ENCODE assay signal across 16 mouse cellular contexts in genomic region chr9:43225481-43225880, GRCm38 (mm10). TPM values are rescaled to one million over a fixed set of nuclear protein-coding genes. Genes with fewer than 3 reads are reported as not detected.
DNase-seq lines count a peak whose midpoint lies in the region; ATAC-seq and TF ChIP-seq lines count a peak whose summit lies in the region.
"Had no signal": no experiment of that assay in that cellular context is flagged by ENCODE, and none has a peak within 500 bp of the region (broad histone marks: within the 10 kb centered on the region; RNA-seq: fewer than 3 reads in every experiment).

No protein-coding gene starts in this region.

- no peak for TF ChIP-seq CTCF in G1E (IDR thresholded peaks at IDR 0.05; ENCODE audit: low read depth, low read length)
- TF ChIP-seq CTCF in thymus, adult 2 months (IDR thresholded peaks at IDR 0.05; ENCODE audit: borderline replicate concordance, control insufficient read depth, extremely low read depth, insufficient read depth, low read length, poor library complexity), result no peak

- 44% methylated on average over 2 of the region's 2 CpGs for WGBS in heart, embryonic 15.5 days
- WGBS in embryonic facial prominence, embryonic 10.5 days, result 10% methylated on average over 2 of the region's 2 CpGs
- 33% methylated on average over 2 of the region's 2 CpGs for WGBS in limb, embryonic 15.5 days
- WGBS in thymus, adult 2 months, result 83% methylated on average over 2 of the region's 2 CpGs

- intact Hi-C loops in heart, postnatal 10 days (cut with DNase I), result loop anchor here (1.0 kb wide), 1 partner anchor 13 kb away; no protein-coding TSS in a partner anchor

- peak overlapping the region; percentile 57 for H3K27ac ChIP-seq in heart, embryonic 15.5 days
- peak overlapping the region; percentile 51 for H3K27ac ChIP-seq in embryonic facial prominence, embryonic 10.5 days (replicated peaks)
- peak overlapping the region; percentile 47 for H3K27ac ChIP-seq in limb, embryonic 15.5 days
- no peak overlapping the region for H3K27ac ChIP-seq in thymus, adult 2 months (ENCODE audit: control insufficient read depth, insufficient read depth, low read length)

- H3K4me3 ChIP-seq in heart, embryonic 15.5 days, result no peak overlapping the region
- H3K4me3 ChIP-seq in G1E (ENCODE audit: low read depth, low read length), result peak overlapping the region; percentile 25; the same call in 1 of the 2 replicates
- no peak overlapping the region for H3K4me3 ChIP-seq in embryonic facial prominence, embryonic 10.5 days
- H3K4me3 ChIP-seq in limb, embryonic 15.5 days, result no peak overlapping the region
- no peak overlapping the region for H3K4me3 ChIP-seq in thymus, adult 2 months (ENCODE audit: control insufficient read depth, insufficient read depth, low read length)

- no peaks in the 10 kb centered on the region for H3K9me3 ChIP-seq in heart, embryonic 15.5 days (replicated peaks)
- no peaks in the 10 kb centered on the region for H3K9me3 ChIP-seq in G1E (replicated peaks)
- H3K9me3 ChIP-seq in embryonic facial prominence, embryonic 10.5 days, result no peaks in the 10 kb centered on the region
- no peaks in the 10 kb centered on the region for H3K9me3 ChIP-seq in limb, embryonic 15.5 days

- no peak overlapping the region for H3K9ac ChIP-seq in heart, embryonic 15.5 days
- no peak overlapping the region for H3K9ac ChIP-seq in limb, embryonic 15.5 days
- H3K9ac ChIP-seq: forebrain, postnatal 0 days had no signal

- no peak for DNase-seq in heart, postnatal 10 days
- no peak for DNase-seq in G1E (ENCODE audit: low spot score)
- DNase-seq in embryonic facial prominence, embryonic 10.5 days (ENCODE audit: low spot score), result no peak
- no peak for DNase-seq in thymus, adult 2 months
- DNase-seq in cerebellum, adult 18-20 months, result no peak
- no peak for DNase-seq in layer of hippocampus, adult 8-10 months (ENCODE audit: low spot score in 2 of 2)
- DNase-seq: embryo, embryonic 11 days; forebrain, postnatal 0 days; kidney, postnatal 25 days; left cerebral cortex, postnatal 4 days; right cerebral cortex, postnatal 4 days; thymus, adult 18-20 months had no signal

- no peak overlapping the region for H3K4me2 ChIP-seq in heart, embryonic 15.5 days
- no peak overlapping the region for H3K4me2 ChIP-seq in limb, embryonic 15.5 days

- peaks cover 24% of the 10 kb centered on the region for H3K4me1 ChIP-seq in heart, embryonic 15.5 days (replicated peaks)
- peaks cover 74% of the 10 kb centered on the region for H3K4me1 ChIP-seq in G1E (ENCODE audit: insufficient read depth, low read depth, low read length)
- peaks cover 52% of the 10 kb centered on the region for H3K4me1 ChIP-seq in embryonic facial prominence, embryonic 10.5 days
- H3K4me1 ChIP-seq in limb, embryonic 15.5 days, result peaks cover 55% of the 10 kb centered on the region
- no peaks in the 10 kb centered on the region for H3K4me1 ChIP-seq in thymus, adult 2 months (replicated peaks; ENCODE audit: control insufficient read depth, insufficient read depth, low read length)

- no peaks in the 10 kb centered on the region for H3K27me3 ChIP-seq in heart, embryonic 15.5 days
- H3K27me3 ChIP-seq in G1E (ENCODE audit: insufficient read depth, low read length), result no peaks in the 10 kb centered on the region
- H3K27me3 ChIP-seq in embryonic facial prominence, embryonic 10.5 days (replicated peaks; ENCODE audit: low read depth, poor library complexity, severe bottlenecking), result no peaks in the 10 kb centered on the region
- H3K27me3 ChIP-seq in limb, embryonic 15.5 days, result no peaks in the 10 kb centered on the region
- no peaks in the 10 kb centered on the region for H3K27me3 ChIP-seq in thymus, adult 2 months (ENCODE audit: control insufficient read depth, insufficient read depth, low read length)

- H3K36me3 ChIP-seq in heart, embryonic 15.5 days, result peaks cover 3% of the 10 kb centered on the region; the same call in 1 of the 2 replicates
- H3K36me3 ChIP-seq in G1E (replicated peaks), result peaks cover 88% of the 10 kb centered on the region
- peaks cover 86% of the 10 kb centered on the region for H3K36me3 ChIP-seq in embryonic facial prominence, embryonic 10.5 days (replicated peaks)
- H3K36me3 ChIP-seq in limb, embryonic 15.5 days, result peaks cover 39% of the 10 kb centered on the region
- H3K36me3 ChIP-seq in thymus, adult 2 months (ENCODE audit: control insufficient read depth, insufficient read depth, low read length), result no peaks in the 10 kb centered on the region

- no peak for TF ChIP-seq POLR2A in thymus, adult 2 months (IDR thresholded peaks at IDR 0.05; ENCODE audit: control insufficient read depth, extremely low read depth, insufficient read depth, low read length, poor library complexity)

- 0 out of 2 replicates have a peak, but pooled peaks have one; percentile 20 for ATAC-seq in heart, embryonic 15.5 days (replicated peaks; ENCODE audit: insufficient number of reproducible peaks, insufficient read depth, low FRiP score, low read depth)
- ATAC-seq in G1E (ENCODE audit: extremely low read depth, insufficient number of reproducible peaks, low FRiP score, poor library complexity, severe bottlenecking), result no peak
- no peak for ATAC-seq in limb, embryonic 15.5 days (ENCODE audit: insufficient number of reproducible peaks, low FRiP score, low TSS enrichment, low read depth)
- ATAC-seq: forebrain, postnatal 0 days; midbrain, embryonic 16.5 days had no signal

RNA-seq across cellular contexts. Expression of gene Oaf, which starts 14.2 kb away (rescaled TPM):
- 22.8 and 31.2 TPM in 2 replicates for polyA plus RNA-seq in heart, embryonic 15.5 days (2015; fragmentation: Nextera tagmentation; extraction: Ambion mirVana)
- total RNA-seq in heart, postnatal 10 days (2021), result 10 to 100 TPM; 24.3 to 28.6 TPM
- total RNA-seq in G1E (2014; fragmentation: Nextera tagmentation) (15.2 and 29.5 TPM in 2 replicates), G1E (2017) (22.1 and 28.8 TPM in 2 replicates)
- polyA plus RNA-seq in G1E (2012), result 24.2 and 26.9 TPM in 2 replicates
- polyA plus RNA-seq in embryonic facial prominence, embryonic 10.5 days (2016; fragmentation: Nextera tagmentation; extraction: Ambion mirVana), result 55.2 and 57.0 TPM in 2 replicates
- polyA plus RNA-seq in limb, embryonic 15.5 days (2015; fragmentation: Nextera tagmentation; extraction: Ambion mirVana), result 78.4 and 102 TPM in 2 replicates
- 10.2 and 10.8 TPM in 2 replicates for polyA plus RNA-seq in thymus, adult 2 months (2012; rRNA removed)
- 10 to 100 TPM; 14.4 to 23.9 (median 18.0) TPM for total RNA-seq in layer of hippocampus, adult 8-10 months (2022)
- total RNA-seq: neutrophil, adult 5-6 weeks had no signal

RNA-seq across cellular contexts. Expression of gene Pou2f3, which starts 15.3 kb away (rescaled TPM):
- polyA plus RNA-seq in heart, embryonic 15.5 days (2015; fragmentation: Nextera tagmentation; extraction: Ambion mirVana), result 0.11 and 0.18 TPM in 2 replicates
- under 1 TPM; 0.20 to 0.26 TPM for total RNA-seq in heart, postnatal 10 days (2021)
- total RNA-seq in G1E (2014; fragmentation: Nextera tagmentation) (not detected in 2 replicates), G1E (2017) (0.05 TPM in 1 of 2 replicates, not detected in the other)
- polyA plus RNA-seq in G1E (2012), result not detected in 2 replicates
- polyA plus RNA-seq in embryonic facial prominence, embryonic 10.5 days (2016; fragmentation: Nextera tagmentation; extraction: Ambion mirVana), result not detected in 2 replicates
- 10.2 and 11.8 TPM in 2 replicates for polyA plus RNA-seq in limb, embryonic 15.5 days (2015; fragmentation: Nextera tagmentation; extraction: Ambion mirVana)
- 1.3 and 1.7 TPM in 2 replicates for polyA plus RNA-seq in thymus, adult 2 months (2012; rRNA removed)
- under 1 TPM in 1 of 4 experiments, not detected in 3; 0.34 TPM for total RNA-seq in layer of hippocampus, adult 8-10 months (2022)
- total RNA-seq: forebrain, postnatal 0 days; left cerebral cortex, postnatal 4 days; neutrophil, adult 5-6 weeks had no signal
- polyA plus RNA-seq: forebrain, postnatal 0 days; midbrain, embryonic 16.5 days had no signal
